Mouse (Mus musculus): ENCODE data around the gene Kif1b. TPM values are rescaled to one million over a fixed set of nuclear protein-coding genes. Genes with fewer than 3 reads are reported as not detected.
A peak's percentile ranks its signal among the peaks of the same experiment; 100 is the strongest.

Gene Kif1b
- total and polyA plus RNA-seq, 3 experiments = 8.8 to 20.2 (median 16.3) TPM

- no peaks in the 10 kb centered on the region for H3K9me3 ChIP-seq (replicated peaks; ENCODE audit: insufficient read depth, low read length)
Observed at GRCm38 (mm10) chr4:149345873-149346272, 38.4 kb upstream of the Kif1b start.

DNA sequence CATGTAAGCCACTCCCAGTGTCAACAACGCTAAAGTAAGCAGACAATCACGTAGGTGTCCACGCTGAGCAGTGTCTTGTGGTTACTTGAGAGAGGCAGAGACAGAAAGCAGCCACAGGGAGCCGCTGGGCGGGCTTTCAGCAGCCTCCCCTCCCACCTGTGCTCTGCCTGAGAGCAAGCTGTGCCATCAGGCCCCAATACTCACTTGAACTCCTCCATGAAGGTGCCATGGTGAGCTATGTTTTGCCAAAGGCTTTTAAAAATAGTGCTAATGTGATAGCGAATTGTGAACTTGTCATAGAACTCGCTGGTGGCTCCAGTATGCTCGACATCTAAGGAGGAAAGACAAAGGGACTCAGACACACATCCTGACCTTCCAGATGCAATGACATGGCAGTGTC is 36.8 kb upstream of the Kif1b start:
- no peak for DNase-seq (ENCODE audit: low read depth, low spot score)
- Histone ChIP-seq H3K9ac (ENCODE audit: control insufficient read depth, low read depth, low read length, poor library complexity, severe bottlenecking) (no peak overlapping the region), H3K9me3 (replicated peaks; ENCODE audit: insufficient read depth, low read length) (no peaks in the 10 kb centered on the region), H3K36me3 (ENCODE audit: control insufficient read depth in 1 of 2, insufficient read depth in 2 of 2, low read length in 2 of 2) (peaks cover 5 to 8% of the 10 kb centered on the region in 2 experiments), H3K27ac (ENCODE audit: control insufficient read depth, low read depth, low read length) (no peak overlapping the region), H3K4me1 (ENCODE audit: control insufficient read depth in 1 of 2, insufficient read depth in 2 of 2, low read length in 2 of 2) (peaks cover 8 to 11% of the 10 kb centered on the region in 2 experiments), H3K4me3 (ENCODE audit: control insufficient read depth in 1 of 2, insufficient read depth in 1 of 2, low read depth in 2 of 2, low read length in 2 of 2) (no peak overlapping the region), H3K79me2 (ENCODE audit: control insufficient read depth, insufficient read depth, low read length, poor library complexity) (no peaks in the 10 kb centered on the region), H3K27me3 (ENCODE audit: control insufficient read depth in 1 of 2, insufficient read depth in 2 of 2, low read length in 2 of 2) (no peaks in the 10 kb centered on the region)
- no peak for TF ChIP-seq POLR2A (IDR thresholded peaks at IDR 0.05; ENCODE audit: control insufficient read depth in 1 of 2, insufficient read depth in 1 of 2, low read depth in 1 of 2, low read length in 2 of 2, poor library complexity in 1 of 2)

More at GRCm38 (mm10) chr4:149345873-149346272, 38.4 kb upstream of the Kif1b start:
- no peak for DNase-seq (ENCODE audit: low read depth, low spot score)
- H3K36me3 ChIP-seq (ENCODE audit: control insufficient read depth in 1 of 2, insufficient read depth in 2 of 2, low read length in 2 of 2) = peaks cover 2 to 5% of the 10 kb centered on the region in 2 experiments; a peak in 3 of 4 replicates
- H3K27ac ChIP-seq (ENCODE audit: control insufficient read depth, low read depth, low read length) = no peak overlapping the region
- H3K4me1 ChIP-seq (ENCODE audit: control insufficient read depth in 1 of 2, insufficient read depth in 2 of 2, low read length in 2 of 2) = 0 out of 4 replicates have a peak, but pooled peaks cover 0 to 2% of the 10 kb centered on the region in 2 experiments
- TF ChIP-seq CTCF (IDR thresholded peaks at IDR 0.05 in 2 of 3, conservative IDR thresholded peaks at IDR 0.05 in 1 of 3; ENCODE audit: control insufficient read depth in 1 of 3, insufficient read depth in 1 of 3, low read depth in 2 of 3, low read length in 3 of 3, poor library complexity in 1 of 3, severe bottlenecking in 1 of 3) = no peak
- no peaks in the 10 kb centered on the region for H3K79me2 ChIP-seq (ENCODE audit: control insufficient read depth, insufficient read depth, low read length, poor library complexity)
- H3K27me3 ChIP-seq (ENCODE audit: control insufficient read depth in 1 of 2, insufficient read depth in 2 of 2, low read length in 2 of 2) = no peaks in the 10 kb centered on the region
- no peak overlapping the region for H3K9ac ChIP-seq (ENCODE audit: control insufficient read depth, low read depth, low read length, poor library complexity, severe bottlenecking)
- no peak overlapping the region for H3K4me3 ChIP-seq (ENCODE audit: control insufficient read depth in 1 of 2, insufficient read depth in 1 of 2, low read depth in 2 of 2, low read length in 2 of 2)

DNA sequence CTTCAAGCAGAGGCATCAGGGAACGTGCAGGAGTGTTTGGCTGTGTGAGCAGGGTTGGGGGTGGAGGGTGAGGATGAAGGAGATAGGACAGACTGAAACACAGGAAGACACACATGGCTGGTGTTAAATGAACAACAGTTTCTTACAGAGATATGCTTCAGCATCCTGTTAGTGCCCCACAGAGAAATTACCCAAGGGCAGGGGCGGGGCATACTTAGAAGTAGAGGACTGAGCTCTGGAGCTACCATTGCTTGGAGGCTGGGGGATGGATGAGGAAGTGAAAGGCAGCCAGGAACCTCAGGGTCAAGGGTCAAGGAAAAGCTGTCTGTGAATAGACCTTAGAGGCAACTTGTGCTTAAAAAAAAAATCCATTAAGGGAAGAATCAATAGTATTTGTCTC is 33.2 kb upstream of the Kif1b start:
- peak; percentile 27 for DNase-seq (ENCODE audit: low read depth, low spot score)
- Histone ChIP-seq H3K27me3 (ENCODE audit: control insufficient read depth in 1 of 2, insufficient read depth in 2 of 2, low read length in 2 of 2) (no peaks in the 10 kb centered on the region), H3K79me2 (ENCODE audit: control insufficient read depth, insufficient read depth, low read length, poor library complexity) (no peaks in the 10 kb centered on the region), H3K9ac (ENCODE audit: control insufficient read depth, low read depth, low read length, poor library complexity, severe bottlenecking) (no peak overlapping the region), H3K4me3 (ENCODE audit: control insufficient read depth in 1 of 2, insufficient read depth in 1 of 2, low read depth in 2 of 2, low read length in 2 of 2) (no peak overlapping the region), H3K36me3 (ENCODE audit: control insufficient read depth in 1 of 2, insufficient read depth in 2 of 2, low read length in 2 of 2) (peaks cover 4 to 8% of the 10 kb centered on the region in 2 experiments), H3K9me3 (replicated peaks; ENCODE audit: insufficient read depth, low read length) (no peaks in the 10 kb centered on the region), H3K4me1 (ENCODE audit: control insufficient read depth in 1 of 2, insufficient read depth in 2 of 2, low read length in 2 of 2) (peaks cover 8 to 11% of the 10 kb centered on the region in 2 experiments), H3K27ac (ENCODE audit: control insufficient read depth, low read depth, low read length) (no peak overlapping the region)
- TF ChIP-seq ZC3H11A (IDR thresholded peaks at IDR 0.05; ENCODE audit: low read depth, low read length) (no peak), RCOR1 (IDR thresholded peaks at IDR 0.05; ENCODE audit: low read depth, low read length) (no peak), NRF1 (IDR thresholded peaks at IDR 0.05; ENCODE audit: insufficient read depth, low read depth, low read length, poor library complexity, severe bottlenecking) (no peak), KAT2A (conservative IDR thresholded peaks at IDR 0.05; ENCODE audit: low read depth, low read length) (no peak), SIN3A (IDR thresholded peaks at IDR 0.05; ENCODE audit: low read length) (no peak), USF1 (IDR thresholded peaks at IDR 0.05; ENCODE audit: low read depth, low read length) (no peak), MYB (IDR thresholded peaks at IDR 0.05; ENCODE audit: low read depth, low read length) (no peak), ZNF384 (IDR thresholded peaks at IDR 0.05; ENCODE audit: low read depth, low read length) (no peak), TAL1 (IDR thresholded peaks at IDR 0.05; ENCODE audit: low read length) (no peak), ZMIZ1 (IDR thresholded peaks at IDR 0.05; ENCODE audit: low read depth, low read length) (no peak)
